Mouse (Mus musculus): Measurements from ENCODE around the gene Ms4a4d. TPM values are rescaled to one million over a fixed set of nuclear protein-coding genes. Genes with fewer than 3 reads are reported as not detected.

Gene Ms4a4d
- polyA plus RNA-seq, 1 experiment from 2014 or later, result 0.30 TPM

DNA sequence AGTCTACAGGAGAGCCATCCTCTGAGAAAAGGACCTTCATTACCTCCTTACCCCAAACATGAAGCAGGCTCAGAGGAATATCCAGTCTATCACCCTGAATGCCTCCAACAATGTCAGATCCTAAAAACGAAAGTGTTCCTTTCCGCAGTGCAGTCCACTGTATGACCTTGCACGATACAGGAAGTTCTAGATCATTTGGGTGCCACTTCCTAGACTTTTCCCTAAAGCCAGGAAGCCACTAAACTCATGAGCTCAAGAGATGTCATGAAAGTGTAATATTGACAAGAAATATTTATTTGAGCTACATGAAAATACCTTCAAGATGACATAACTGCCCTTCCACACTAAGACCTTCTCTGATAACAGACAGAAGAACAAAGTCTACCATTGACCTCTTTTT lies 64.7 kb downstream of the Ms4a4d start:
- WGBS, result 87% methylated on average over 3 of the region's 3 CpGs
- no peak for ATAC-seq (replicated peaks; ENCODE audit: low FRiP score)
- H3K36me3 ChIP-seq, result no peaks in the 10 kb centered on the region
- no peaks in the 10 kb centered on the region for H3K27me3 ChIP-seq
- H3K4me2 ChIP-seq, result no peak overlapping the region
- no peak overlapping the region for H3K4me3 ChIP-seq (replicated peaks)
- H3K27ac ChIP-seq, result no peak overlapping the region
- H3K9me3 ChIP-seq (replicated peaks), result no peaks in the 10 kb centered on the region
- no peak overlapping the region for H3K9ac ChIP-seq
- no peaks in the 10 kb centered on the region for H3K4me1 ChIP-seq

GRCm38 (mm10) chr19:11602026-11602425 lies 65.4 kb downstream of the Ms4a4d start:
- WGBS, result 92% methylated on average over 2 of the region's 2 CpGs
- no peaks in the 10 kb centered on the region for H3K4me1 ChIP-seq
- H3K36me3 ChIP-seq, result no peaks in the 10 kb centered on the region
- no peak for ATAC-seq (replicated peaks; ENCODE audit: low FRiP score)
- H3K27ac ChIP-seq, result no peak overlapping the region
- H3K4me2 ChIP-seq, result no peak overlapping the region
- H3K9ac ChIP-seq, result no peak overlapping the region
- no peaks in the 10 kb centered on the region for H3K27me3 ChIP-seq
- H3K9me3 ChIP-seq (replicated peaks), result no peaks in the 10 kb centered on the region
- no peak overlapping the region for H3K4me3 ChIP-seq (replicated peaks)

DNA sequence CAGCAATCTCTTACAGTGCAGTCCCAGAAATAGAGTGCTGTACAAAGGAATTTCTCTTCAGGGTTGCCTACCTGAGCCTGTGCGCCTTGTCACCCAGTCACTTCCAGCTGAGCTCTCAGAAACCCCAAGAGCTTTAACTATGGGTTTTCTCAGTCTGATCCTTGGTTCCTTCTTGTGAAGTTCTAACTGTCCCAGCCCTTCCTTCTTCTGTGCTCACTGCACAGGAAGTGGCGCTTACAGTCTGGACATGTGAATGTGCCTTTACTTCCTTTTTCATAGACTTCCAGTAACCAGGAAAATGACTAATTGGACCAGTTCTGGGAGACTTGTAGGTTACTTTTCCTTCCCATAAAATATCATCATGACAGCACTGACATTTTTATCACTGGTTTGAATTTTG lies 68.0 kb downstream of the Ms4a4d start, which contains the start of gene Ms4a6d:
Ms4a6d (minus strand) TSS at position 247 of the 400 bp plus-strand sequence.
- Histone ChIP-seq H3K36me3 (no peaks in the 10 kb centered on the region), H3K9ac (no peak within 1 kb of the TSS), H3K4me3 (replicated peaks) (no peak within 1 kb of the TSS), H3K27me3 (no peaks in the 10 kb centered on the region), H3K4me2 (no peak within 1 kb of the TSS), H3K9me3 (replicated peaks) (no peaks in the 10 kb centered on the region), H3K4me1 (no peaks in the 10 kb centered on the region), H3K27ac (no peak within 1 kb of the TSS)
- WGBS, result 88% methylated on average over 2 of the region's 2 CpGs
- ATAC-seq (replicated peaks; ENCODE audit: low FRiP score), result no peak

Other genes starting within 250 kb of the Ms4a4d start
- 0.06 TPM in 2 replicates for gene Ms4a14, start 222.3 kb upstream of the Ms4a4d start, polyA plus RNA-seq (2015; fragmentation: Nextera tagmentation; extraction: Ambion mirVana)
- gene Ms4a7, start 200.7 kb upstream of the Ms4a4d start, polyA plus RNA-seq (2015; fragmentation: Nextera tagmentation; extraction: Ambion mirVana), result 5.1 TPM in 2 replicates
- gene Ms4a4a, start 161.3 kb upstream of the Ms4a4d start, polyA plus RNA-seq (2015; fragmentation: Nextera tagmentation; extraction: Ambion mirVana), result 3.9 and 6.2 TPM in 2 replicates
- gene Ms4a4c, start 132.0 kb upstream of the Ms4a4d start, polyA plus RNA-seq (2015; fragmentation: Nextera tagmentation; extraction: Ambion mirVana), result 1.1 and 1.9 TPM in 2 replicates
- gene Ms4a4b, start 93.2 kb upstream of the Ms4a4d start, polyA plus RNA-seq (2015; fragmentation: Nextera tagmentation; extraction: Ambion mirVana), result 0.06 TPM in 1 of 2 replicates, not detected in the other
- gene Ms4a6c, start 67.4 kb upstream of the Ms4a4d start, polyA plus RNA-seq (2015; fragmentation: Nextera tagmentation; extraction: Ambion mirVana), result 5.1 and 5.2 TPM in 2 replicates
- gene Gm8369, start 50.9 kb upstream of the Ms4a4d start, polyA plus RNA-seq (2015; fragmentation: Nextera tagmentation; extraction: Ambion mirVana), result not detected in 2 replicates
- gene Ms4a6b, start 20.3 kb upstream of the Ms4a4d start, polyA plus RNA-seq (2015; fragmentation: Nextera tagmentation; extraction: Ambion mirVana), result 3.8 TPM in 2 replicates
- 2.8 and 4.2 TPM in 2 replicates for gene Ms4a6d, start 68.0 kb downstream of the Ms4a4d start, polyA plus RNA-seq (2015; fragmentation: Nextera tagmentation; extraction: Ambion mirVana)
- 1.3 and 2.0 TPM in 2 replicates for gene Ms4a2, start 86.9 kb downstream of the Ms4a4d start, polyA plus RNA-seq (2015; fragmentation: Nextera tagmentation; extraction: Ambion mirVana)
- 0.17 and 0.55 TPM in 2 replicates for gene Ms4a3, start 104.0 kb downstream of the Ms4a4d start, polyA plus RNA-seq (2015; fragmentation: Nextera tagmentation; extraction: Ambion mirVana)
- not detected in 2 replicates for gene Oosp2, start 123.8 kb downstream of the Ms4a4d start, polyA plus RNA-seq (2015; fragmentation: Nextera tagmentation; extraction: Ambion mirVana)
- gene Oosp1, start 154.3 kb downstream of the Ms4a4d start, polyA plus RNA-seq (2015; fragmentation: Nextera tagmentation; extraction: Ambion mirVana), result not detected in 2 replicates
- not detected in 2 replicates for gene Oosp3, start 160.3 kb downstream of the Ms4a4d start, polyA plus RNA-seq (2015; fragmentation: Nextera tagmentation; extraction: Ambion mirVana)
- not detected in 2 replicates for gene Gif, start 210.8 kb downstream of the Ms4a4d start, polyA plus RNA-seq (2015; fragmentation: Nextera tagmentation; extraction: Ambion mirVana)
- 52.2 and 52.6 TPM in 2 replicates for gene Mrpl16, start 233.6 kb downstream of the Ms4a4d start, polyA plus RNA-seq (2015; fragmentation: Nextera tagmentation; extraction: Ambion mirVana)